Mouse (Mus musculus) heart, adult 8-10 months (tissue): ENCODE results near the gene Zfp454. TPM values are rescaled to one million over a fixed set of nuclear protein-coding genes. Genes with fewer than 3 reads are reported as not detected.

ENCODE experiments used
- DNase-seq: peaks from one replicate; pipeline ENCODE4 v3.0.0; 2022; ENCODE audit warnings: low spot score
- total RNA-seq, 4 experiments: library from RNA; stranded (reverse); gene quantifications; 2 replicates each; pipeline ENCODE4 v1.2.4; 2022

The Zfp454 gene
- 1 to 10 TPM in 1 of 4 experiments, under 1 TPM in 3; 0.41 to 1.8 (median 0.85) TPM for total RNA-seq

DNA sequence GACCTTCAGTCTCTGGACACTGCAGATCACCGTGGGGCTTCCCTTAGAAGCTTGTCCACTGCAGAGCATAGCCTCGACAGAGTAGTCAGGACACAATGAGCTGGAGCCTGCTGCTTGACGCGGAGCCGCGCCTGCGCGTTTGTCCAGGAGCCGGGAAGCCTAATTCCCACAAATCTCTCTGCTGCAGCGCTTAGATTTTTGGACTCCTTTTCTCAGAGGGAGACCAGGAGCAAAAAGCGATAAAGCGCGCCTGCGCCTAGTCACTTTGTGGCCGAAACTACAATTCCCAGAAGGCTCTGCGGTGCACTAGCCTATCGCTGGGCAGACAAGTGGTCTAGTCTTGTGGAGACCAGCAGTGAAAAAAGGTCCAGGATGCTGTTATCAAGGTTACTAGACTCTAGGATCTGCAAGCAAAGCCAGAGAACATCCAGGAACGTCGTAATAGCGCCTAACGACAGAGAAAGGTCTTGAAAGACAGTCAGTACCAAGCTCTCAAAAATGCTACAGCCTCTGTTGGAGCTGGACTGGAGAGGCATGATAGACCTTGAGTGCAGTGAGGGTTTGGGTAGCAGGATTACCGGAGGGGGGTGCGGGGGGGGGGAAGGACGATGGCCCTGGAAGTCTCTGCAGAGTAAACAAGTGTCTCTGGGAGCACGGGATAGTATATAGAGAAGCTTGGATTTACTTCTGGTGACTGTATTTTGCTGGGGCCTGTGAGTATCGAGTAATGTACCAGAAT lies at the start of gene Zfp454:
Gene Zfp454, minus strand, starts transcription at position 262 of the 739 bp plus-strand sequence.
- peak; percentile 90 for DNase-seq

DNA sequence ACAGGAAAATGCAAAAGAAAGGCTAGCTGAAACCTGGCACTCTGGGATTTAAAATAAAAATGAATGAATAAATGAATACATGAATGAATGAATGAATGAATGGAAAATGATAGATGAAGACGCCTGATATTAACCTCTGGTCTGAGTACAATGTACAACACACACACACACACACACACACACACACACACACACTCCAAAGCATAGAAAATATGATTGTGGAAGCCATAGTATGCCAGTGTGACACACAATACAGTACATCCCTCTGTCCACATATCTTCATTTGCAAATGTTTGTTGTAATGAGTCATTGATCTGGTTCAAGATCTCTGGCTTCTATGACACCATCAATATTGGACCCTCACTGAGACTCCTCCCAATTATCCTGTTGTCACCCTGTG lies 44.6 kb upstream of the Zfp454 start:
- no peak for DNase-seq

- DNase-seq = peak; percentile 83
Observed at GRCm38 (mm10) chr11:50931451-50931866, 44.0 kb upstream of the Zfp454 start, which contains the start of gene Zfp354b. TSS of gene Zfp354b (minus strand) at chr11:50931633.

DNA sequence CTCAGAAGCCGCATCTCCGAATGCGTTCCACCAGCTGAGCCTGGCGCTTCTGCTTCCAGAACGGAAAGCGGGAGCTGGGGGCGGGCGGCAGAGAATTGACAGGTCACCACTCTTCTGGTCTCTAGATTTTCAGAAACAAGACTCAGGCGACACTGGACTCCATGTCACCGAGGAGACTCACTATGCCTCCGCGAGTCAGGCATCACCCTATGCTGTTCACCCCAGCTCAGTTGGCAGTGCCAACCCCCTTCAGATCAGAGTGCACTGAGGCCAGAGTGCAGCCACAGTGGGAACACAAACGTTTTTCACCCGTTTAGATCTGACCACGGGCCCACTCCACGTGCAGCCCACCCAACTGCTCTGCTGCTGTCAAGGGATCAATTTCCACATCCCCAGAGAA lies 43.6 kb upstream of the Zfp454 start:
- no peak for DNase-seq

DNA sequence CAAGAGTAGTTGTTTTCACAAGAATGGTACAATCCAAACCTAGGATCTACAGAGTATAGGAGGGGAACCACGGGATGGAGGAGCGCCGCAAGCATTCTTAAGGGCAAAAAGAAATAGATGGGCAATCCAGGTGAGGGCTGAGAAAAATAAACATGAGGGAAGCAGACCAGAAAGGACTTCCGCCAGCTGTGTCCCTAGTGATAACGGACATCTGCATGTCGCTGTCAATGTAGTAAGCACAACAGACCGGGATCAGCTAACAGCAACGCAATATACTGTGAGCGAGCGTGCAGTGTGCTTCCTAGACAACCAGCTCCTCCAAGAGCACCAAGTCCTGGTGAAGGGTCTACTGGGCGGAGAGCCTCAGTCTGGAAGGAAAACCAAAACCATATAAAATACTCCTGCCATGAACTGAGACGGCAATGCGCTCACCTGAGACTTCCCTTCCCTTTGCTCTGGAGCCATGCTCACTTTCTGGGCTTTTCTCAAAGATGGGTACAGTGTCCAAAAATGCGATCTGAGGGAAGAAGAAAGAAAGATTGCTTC lies 43.1 kb upstream of the Zfp454 start:
- DNase-seq = no peak

DNA sequence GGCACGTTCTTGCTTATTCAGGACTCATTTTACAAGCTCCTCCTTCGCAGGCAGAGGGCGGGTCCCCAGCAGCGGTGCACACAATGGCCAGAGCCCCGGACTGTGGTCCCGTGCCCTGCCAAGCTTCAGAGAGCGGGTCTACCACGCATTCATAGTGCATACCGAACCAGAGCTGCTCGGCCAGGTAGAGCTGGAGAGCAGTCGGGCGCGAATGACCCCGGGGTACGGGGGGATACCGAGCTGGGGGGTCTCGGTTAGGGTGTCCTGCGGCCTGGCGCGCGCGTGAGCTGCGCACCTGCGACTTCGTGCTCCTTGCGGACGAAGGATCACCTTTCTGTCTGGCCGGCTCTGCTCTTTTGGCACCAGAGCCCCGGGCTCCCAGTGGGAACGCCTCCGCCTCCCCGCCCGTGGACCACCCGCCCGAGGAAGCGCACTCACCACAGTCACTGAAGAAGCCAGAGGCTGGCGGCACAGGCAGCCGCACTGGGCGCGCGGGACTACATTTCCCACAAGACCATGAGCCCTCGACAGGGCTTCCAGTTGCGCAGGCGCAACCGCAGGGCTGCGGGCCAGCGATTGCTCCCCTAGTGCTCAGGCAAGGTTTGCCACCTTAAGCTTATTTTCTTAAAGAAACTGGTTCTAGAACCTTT lies 28.3 kb upstream of the Zfp454 start, which contains the start of gene Zfp2:
Gene Zfp2, minus strand, starts transcription at position 495 of the 650 bp plus-strand sequence.
- peak; percentile 88 for DNase-seq

DNA sequence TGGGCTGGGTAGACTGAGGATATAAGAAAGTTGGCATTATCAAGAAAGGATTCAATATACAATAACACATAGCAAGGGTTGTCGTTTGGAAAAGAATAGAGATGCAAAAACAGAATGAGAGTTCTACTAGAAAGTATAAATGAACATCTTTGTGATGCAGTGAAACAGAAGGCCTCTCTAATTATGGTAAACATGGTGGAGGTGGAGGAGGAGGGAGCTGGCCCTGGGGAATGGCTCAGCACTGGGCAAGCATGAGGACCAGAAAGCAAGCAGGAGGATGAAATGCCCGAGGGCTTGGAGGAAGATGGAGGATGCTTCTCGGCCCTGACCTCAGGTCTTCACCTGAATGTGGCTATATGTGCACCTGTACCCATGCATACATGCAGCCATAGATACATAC lies 27.0 kb upstream of the Zfp454 start:
- no peak for DNase-seq

- no peak for DNase-seq
Observed at GRCm38 (mm10) chr11:50913301-50913700, 25.9 kb upstream of the Zfp454 start.

DNA sequence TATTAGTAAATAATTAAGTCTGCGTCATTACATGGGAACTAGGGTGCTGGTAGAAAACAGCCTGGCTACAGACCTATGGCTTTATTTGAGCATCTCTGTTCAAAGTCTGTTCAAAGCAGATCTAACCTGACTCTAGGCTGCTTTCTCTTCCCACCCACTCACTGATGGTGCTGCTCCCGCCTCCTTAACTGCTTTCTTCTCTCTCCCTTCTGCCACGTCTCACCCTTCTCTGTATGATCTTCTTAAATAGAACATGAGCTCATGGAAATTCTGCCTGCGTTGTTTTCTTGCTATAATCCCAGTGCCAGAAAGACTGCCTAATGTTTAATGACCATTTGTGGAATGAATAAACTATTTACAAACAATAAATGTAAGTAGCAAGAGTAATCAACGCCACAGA lies 20.7 kb upstream of the Zfp454 start:
- no peak for DNase-seq

- DNase-seq = no peak
Observed at GRCm38 (mm10) chr11:50897359-50897758, 9.9 kb upstream of the Zfp454 start.

- no peak for DNase-seq
Observed at GRCm38 (mm10) chr11:50892441-50892840, 5.0 kb upstream of the Zfp454 start.

DNA sequence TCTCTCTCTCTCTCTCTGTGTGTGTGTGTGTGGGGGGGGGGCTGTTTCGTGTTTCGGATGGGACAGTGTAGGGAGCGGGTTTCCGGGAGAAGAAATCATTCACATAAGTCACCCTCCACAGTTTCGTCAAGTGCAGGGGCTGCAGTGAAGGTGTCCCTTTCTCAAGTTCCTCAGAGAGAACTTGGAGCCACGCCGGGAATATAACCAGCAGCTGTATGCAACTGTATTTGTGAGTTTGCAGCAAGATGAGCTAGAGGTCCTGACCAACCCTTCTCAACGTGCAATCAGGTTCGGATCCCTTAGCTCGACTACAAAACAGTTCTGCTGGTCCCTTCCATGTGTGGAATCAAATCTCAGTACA lies 538 bp downstream of the Zfp454 start:
- no peak for DNase-seq

DNA sequence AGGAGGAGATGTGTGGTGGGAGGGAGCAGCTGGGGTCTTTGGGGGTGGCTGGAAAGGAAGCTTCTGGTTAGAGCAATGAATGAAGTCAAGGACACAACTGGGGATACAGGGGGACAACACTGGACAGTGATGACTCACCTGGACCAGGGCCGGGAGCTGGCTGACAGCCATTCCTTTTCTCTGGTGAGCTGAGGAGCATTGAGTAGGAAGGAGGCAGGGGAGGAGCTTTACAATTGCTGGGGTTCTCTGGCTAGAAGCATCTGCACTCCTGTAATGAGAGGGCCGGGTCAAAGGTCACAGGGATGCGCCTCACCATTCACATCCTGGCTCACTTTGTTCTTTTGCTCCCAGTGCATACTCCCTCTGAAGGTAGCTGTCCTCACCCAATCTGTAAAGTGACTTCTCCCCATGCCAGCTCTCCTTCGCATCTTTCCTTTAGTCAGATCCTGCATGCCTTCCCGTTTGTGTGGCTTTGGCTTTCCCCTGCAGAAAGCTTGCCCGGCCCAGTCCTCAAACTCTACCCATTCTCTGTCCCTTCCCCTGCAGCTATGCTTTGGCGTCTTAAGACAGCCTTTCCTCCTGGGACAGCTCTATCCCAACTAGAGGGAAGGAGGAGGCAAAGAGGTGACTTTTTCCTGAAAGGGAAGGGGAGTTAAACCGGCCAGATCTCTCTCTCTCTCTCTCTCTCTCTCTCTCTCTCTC lies 1.1 kb downstream of the Zfp454 start:
- no peak for DNase-seq

GRCm38 (mm10) chr11:50883756-50884155 lies 3.7 kb downstream of the Zfp454 start:
- DNase-seq = no peak

GRCm38 (mm10) chr11:50878641-50879040 lies 8.8 kb downstream of the Zfp454 start:
- no peak for DNase-seq

- no peak for DNase-seq
Observed at GRCm38 (mm10) chr11:50850989-50851601, 36.4 kb downstream of the Zfp454 start.

GRCm38 (mm10) chr11:50850177-50850735 lies 37.2 kb downstream of the Zfp454 start, which contains the start of gene Grm6:
TSS of gene Grm6 (plus strand) at chr11:50850685.
- no peak for DNase-seq

DNA sequence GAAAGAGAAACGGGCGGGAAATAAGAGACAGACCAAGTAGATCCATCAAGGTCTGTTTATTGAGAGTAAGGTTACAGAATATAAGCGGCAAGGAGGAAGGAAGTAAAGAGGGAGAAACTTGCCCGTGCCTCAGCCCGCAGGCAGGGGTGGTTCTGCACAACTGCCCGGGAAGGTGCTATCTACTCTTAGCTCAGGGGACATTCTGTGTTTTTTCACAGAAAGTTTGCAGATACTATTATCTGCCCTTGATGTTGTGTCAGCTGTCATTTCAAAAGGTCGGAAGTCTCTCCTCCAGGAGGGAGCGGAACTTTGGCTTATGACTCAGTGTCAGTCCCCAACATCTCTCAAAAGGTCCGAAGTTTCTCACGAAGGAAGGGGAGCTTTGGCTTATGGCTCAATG lies 38.1 kb downstream of the Zfp454 start:
- no peak for DNase-seq

- DNase-seq = no peak
Observed at GRCm38 (mm10) chr11:50848520-50849137, 38.8 kb downstream of the Zfp454 start.

DNA sequence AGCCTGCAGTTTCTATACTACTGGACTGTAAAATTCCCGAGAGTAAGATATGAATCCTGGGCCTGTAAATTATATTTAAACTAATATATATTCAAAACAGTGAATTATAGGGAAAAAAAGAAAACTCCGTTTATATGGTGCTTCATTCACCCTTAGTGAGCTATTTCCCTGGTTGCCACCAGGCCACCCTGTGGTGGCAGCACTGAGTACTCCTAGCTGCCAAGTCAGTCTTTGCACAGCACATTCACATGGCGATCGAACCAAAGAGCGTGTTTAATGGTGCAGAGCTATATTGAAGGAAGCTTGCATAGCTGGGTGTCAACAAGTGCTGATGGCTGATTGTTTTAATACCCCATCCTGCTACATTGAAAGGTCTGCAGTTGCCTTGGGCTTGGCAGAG lies 40.4 kb downstream of the Zfp454 start:
- no peak for DNase-seq

DNA sequence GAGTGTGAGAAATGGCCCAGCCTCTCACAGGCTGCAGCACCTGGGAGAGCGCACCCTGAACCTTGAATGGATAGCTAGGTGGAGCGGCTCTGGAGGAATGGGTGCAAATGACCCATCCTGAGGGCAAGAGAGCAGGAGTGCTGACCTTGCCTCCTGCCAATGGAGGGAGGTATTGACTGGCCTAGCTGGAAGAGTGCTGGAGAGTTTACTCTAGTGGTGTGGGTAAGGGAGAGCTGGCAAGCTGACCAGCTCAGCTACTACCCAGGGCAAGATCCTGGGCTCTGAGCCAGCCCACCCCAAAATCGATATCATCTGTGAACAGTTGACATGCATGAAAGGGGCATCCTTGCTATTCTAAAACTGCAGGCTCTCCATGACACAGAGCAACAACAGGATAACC lies 41.5 kb downstream of the Zfp454 start:
- DNase-seq = no peak
